Mouse (Mus musculus): Measurements from ENCODE around the gene Tspear.
"Not testable (repeated sequence)": the region's sequence is repeated elsewhere in the genome, so short reads cannot be mapped to it uniquely, and the experiment has no call there.

Tspear gene

GRCm38 (mm10) chr10:77711157-77711556 is 24.8 kb downstream of the Tspear start, which contains the start of gene Gm10024:
TSS of gene Gm10024 (plus strand) at chr10:77711457.
- not testable (repeated sequence) for DNase-seq (ENCODE audit: low read depth, low spot score)

- no peak for DNase-seq (ENCODE audit: low read depth, low spot score)
Measured at GRCm38 (mm10) chr10:77713734-77714133, 27.4 kb downstream of the Tspear start.

GRCm38 (mm10) chr10:77715507-77715906 is 29.1 kb downstream of the Tspear start, which contains the start of gene Gm10142:
TSS of gene Gm10142 (plus strand) at chr10:77715807.
- DNase-seq (ENCODE audit: low read depth, low spot score), result no peak

- DNase-seq (ENCODE audit: low read depth, low spot score), result not testable (repeated sequence)
Measured at GRCm38 (mm10) chr10:77720299-77720698, 33.9 kb downstream of the Tspear start, which contains the start of gene Krtap12-1. TSS of gene Krtap12-1 (plus strand) at chr10:77720599.

GRCm38 (mm10) chr10:77724855-77725254 is 38.5 kb downstream of the Tspear start:
- DNase-seq (ENCODE audit: low read depth, low spot score), result peak; percentile 66

- no peak for DNase-seq (ENCODE audit: low read depth, low spot score)
Measured at GRCm38 (mm10) chr10:77726186-77726585, 39.8 kb downstream of the Tspear start, which contains the start of gene Gm10100. TSS of gene Gm10100 (plus strand) at chr10:77726486.

- peak; percentile 15 for DNase-seq (ENCODE audit: low read depth, low spot score)
Measured at GRCm38 (mm10) chr10:77728280-77728679, 41.9 kb downstream of the Tspear start.

GRCm38 (mm10) chr10:77729241-77729640 is 42.9 kb downstream of the Tspear start:
- peak; percentile 69 for DNase-seq (ENCODE audit: low read depth, low spot score)

GRCm38 (mm10) chr10:77735928-77736327 is 49.6 kb downstream of the Tspear start:
- DNase-seq (ENCODE audit: low read depth, low spot score), result peak; percentile 65

GRCm38 (mm10) chr10:77738929-77739328 is 52.6 kb downstream of the Tspear start:
- DNase-seq (ENCODE audit: low read depth, low spot score), result no peak

- DNase-seq (ENCODE audit: low read depth, low spot score), result not testable (repeated sequence)
Measured at GRCm38 (mm10) chr10:77741924-77742688, 55.7 kb downstream of the Tspear start, which contains the start of gene Gm18596. TSS of gene Gm18596 (minus strand) at chr10:77742638.

GRCm38 (mm10) chr10:77750686-77751085 is 64.3 kb downstream of the Tspear start:
- peak; percentile 9 for DNase-seq (ENCODE audit: low read depth, low spot score)

GRCm38 (mm10) chr10:77751254-77751653 is 64.9 kb downstream of the Tspear start, which contains the start of gene Gm9736:
TSS of gene Gm9736 (minus strand) at chr10:77751354.
- not testable (repeated sequence) for DNase-seq (ENCODE audit: low read depth, low spot score)

GRCm38 (mm10) chr10:77752312-77752711 is 65.9 kb downstream of the Tspear start:
- DNase-seq (ENCODE audit: low read depth, low spot score), result not testable (repeated sequence)

GRCm38 (mm10) chr10:77753448-77753847 is 67.1 kb downstream of the Tspear start:
- peak; percentile 47 for DNase-seq (ENCODE audit: low read depth, low spot score)

- not testable (repeated sequence) for DNase-seq (ENCODE audit: low read depth, low spot score)
Measured at GRCm38 (mm10) chr10:77759582-77759981, 73.2 kb downstream of the Tspear start, which contains the start of gene Gm3233. TSS of gene Gm3233 (minus strand) at chr10:77759682.

GRCm38 (mm10) chr10:77769727-77770126 is 83.4 kb downstream of the Tspear start:
- DNase-seq (ENCODE audit: low read depth, low spot score), result no peak

- not testable (repeated sequence) for DNase-seq (ENCODE audit: low read depth, low spot score)
Measured at GRCm38 (mm10) chr10:77771225-77771624, 84.9 kb downstream of the Tspear start, which contains the start of gene Gm3238. TSS of gene Gm3238 (minus strand) at chr10:77771325.

GRCm38 (mm10) chr10:77772142-77772541 is 85.8 kb downstream of the Tspear start:
- DNase-seq (ENCODE audit: low read depth, low spot score), result not testable (repeated sequence)

GRCm38 (mm10) chr10:77776844-77777243 is 90.5 kb downstream of the Tspear start, which contains the start of gene Gm7138:
TSS of gene Gm7138 (minus strand) at chr10:77776944.
- not testable (repeated sequence) for DNase-seq (ENCODE audit: low read depth, low spot score)

- DNase-seq (ENCODE audit: low read depth, low spot score), result not testable (repeated sequence)
Measured at GRCm38 (mm10) chr10:77782442-77782841, 96.1 kb downstream of the Tspear start, which contains the start of gene Gm3250. TSS of gene Gm3250 (minus strand) at chr10:77782542.

GRCm38 (mm10) chr10:77783396-77783795 is 97.0 kb downstream of the Tspear start:
- not testable (repeated sequence) for DNase-seq (ENCODE audit: low read depth, low spot score)

Measured in ZHBTc4 (cell line).